Mouse (Mus musculus): Measurements from ENCODE around the gene Rpl27. TPM values are rescaled to one million over a fixed set of nuclear protein-coding genes. Genes with fewer than 3 reads are reported as not detected.

The Rpl27 gene
- polyA plus RNA-seq, 1 experiment: 244 TPM

DNA sequence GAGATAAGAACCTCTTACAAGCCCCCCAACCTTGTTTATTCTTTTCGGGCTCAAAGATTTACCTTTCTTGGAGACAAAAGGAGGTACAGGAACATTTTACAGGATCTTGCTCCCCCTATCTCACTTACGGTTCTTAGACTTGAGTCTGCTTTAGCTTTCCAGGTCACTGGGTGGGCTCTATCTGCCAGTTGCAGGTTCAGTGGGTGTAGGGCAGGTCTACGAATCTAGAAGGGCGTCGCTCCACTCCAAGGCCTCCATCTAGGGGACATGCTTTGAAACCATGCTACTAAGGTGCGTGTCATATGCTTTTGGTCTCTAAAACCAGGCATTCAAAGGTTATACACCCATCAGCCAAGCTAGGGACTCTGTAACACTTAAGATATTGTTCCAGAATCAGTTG is 42.1 kb downstream of the Rpl27 start:
- no peak for TF ChIP-seq CTCF (IDR thresholded peaks at IDR 0.05; ENCODE audit: extremely low read depth, insufficient read length, insufficient replicate concordance, low read depth, low read length)
- TF ChIP-seq POLR2A (IDR thresholded peaks at IDR 0.05; ENCODE audit: low read depth, low read length): no peak
- no peaks in the 10 kb centered on the region for H3K36me3 ChIP-seq (ENCODE audit: control insufficient read depth, insufficient read depth, low read length)
- no peaks in the 10 kb centered on the region for H3K27me3 ChIP-seq (ENCODE audit: control insufficient read depth, insufficient read depth, low read length)
- peaks cover 21% of the 10 kb centered on the region for H3K4me1 ChIP-seq (ENCODE audit: control insufficient read depth, insufficient read depth, insufficient read length, low read length)
- H3K27ac ChIP-seq (ENCODE audit: insufficient read depth, low read depth, low read length): no peak overlapping the region
- WGBS: 86% methylated on average over 6 of the region's 6 CpGs
- no peak overlapping the region for H3K4me3 ChIP-seq (ENCODE audit: low read depth, low read length)

DNA sequence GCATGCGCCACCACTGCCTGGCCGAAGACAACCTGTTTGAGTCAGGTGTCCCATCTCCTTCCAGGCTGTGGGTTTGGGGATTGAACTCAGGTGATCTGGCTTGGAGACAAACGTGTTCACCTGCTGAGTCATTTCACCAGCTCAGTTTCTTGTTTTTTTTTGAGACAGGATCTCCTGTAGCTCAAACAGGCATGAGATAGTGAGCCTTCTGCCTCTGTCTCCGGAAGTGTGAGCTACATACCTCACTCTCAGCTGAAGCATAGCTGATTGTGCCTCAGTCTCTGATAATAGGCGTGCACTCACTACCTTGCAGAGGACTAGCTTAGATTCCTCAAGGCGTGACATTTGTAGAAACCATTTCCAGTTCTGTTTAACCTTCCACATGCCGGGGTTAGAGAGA is 42.7 kb downstream of the Rpl27 start:
- Histone ChIP-seq H3K27ac (ENCODE audit: insufficient read depth, low read depth, low read length) (no peak overlapping the region), H3K4me1 (ENCODE audit: control insufficient read depth, insufficient read depth, insufficient read length, low read length) (peaks cover 16% of the 10 kb centered on the region; the same call in 1 of the 2 replicates), H3K4me3 (ENCODE audit: low read depth, low read length) (no peak overlapping the region), H3K27me3 (ENCODE audit: control insufficient read depth, insufficient read depth, low read length) (no peaks in the 10 kb centered on the region), H3K36me3 (ENCODE audit: control insufficient read depth, insufficient read depth, low read length) (no peaks in the 10 kb centered on the region)
- 75% methylated on average over 7 of the region's 7 CpGs for whole genome bisulfite sequencing
- TF ChIP-seq POLR2A (IDR thresholded peaks at IDR 0.05; ENCODE audit: low read depth, low read length): no peak
- no peak for TF ChIP-seq CTCF (IDR thresholded peaks at IDR 0.05; ENCODE audit: extremely low read depth, insufficient read length, insufficient replicate concordance, low read depth, low read length)

GRCm38 (mm10) chr11:101485509-101486028 is 43.5 kb downstream of the Rpl27 start:
- Histone ChIP-seq H3K4me1 (ENCODE audit: control insufficient read depth, insufficient read depth, insufficient read length, low read length) (peaks cover 9% of the 10 kb centered on the region; the same call in 1 of the 2 replicates), H3K27ac (ENCODE audit: insufficient read depth, low read depth, low read length) (no peak overlapping the region), H3K27me3 (ENCODE audit: control insufficient read depth, insufficient read depth, low read length) (no peaks in the 10 kb centered on the region), H3K4me3 (ENCODE audit: low read depth, low read length) (no peak overlapping the region), H3K36me3 (ENCODE audit: control insufficient read depth, insufficient read depth, low read length) (no peaks in the 10 kb centered on the region)
- no peak for TF ChIP-seq CTCF (IDR thresholded peaks at IDR 0.05; ENCODE audit: extremely low read depth, insufficient read length, insufficient replicate concordance, low read depth, low read length)
- 51% methylated on average over 6 of the region's 6 CpGs for WGBS

DNA sequence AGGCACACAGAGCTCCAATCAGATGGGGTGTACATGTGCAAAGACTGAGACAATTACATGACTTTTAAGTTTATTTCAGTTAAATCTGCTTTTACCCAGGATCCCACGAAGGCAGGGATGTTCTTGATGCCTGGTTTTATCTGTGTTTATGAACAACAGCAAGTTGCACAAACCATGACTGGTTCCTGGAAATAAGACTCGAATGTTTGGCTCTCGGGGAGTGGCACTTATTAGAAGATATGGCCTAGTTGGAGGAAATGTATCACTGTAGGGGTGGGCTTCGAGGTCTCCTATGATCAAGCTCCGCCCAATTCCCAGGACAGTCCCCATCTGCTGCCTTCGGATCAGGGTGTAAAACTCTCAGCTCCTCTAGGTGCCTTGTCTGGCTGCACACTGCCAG is 44.0 kb downstream of the Rpl27 start:
- Histone ChIP-seq H3K4me3 (ENCODE audit: low read depth, low read length) (no peak overlapping the region), H3K4me1 (ENCODE audit: control insufficient read depth, insufficient read depth, insufficient read length, low read length) (peaks cover 6% of the 10 kb centered on the region; the same call in 1 of the 2 replicates), H3K27ac (ENCODE audit: insufficient read depth, low read depth, low read length) (no peak overlapping the region), H3K36me3 (ENCODE audit: control insufficient read depth, insufficient read depth, low read length) (no peaks in the 10 kb centered on the region), H3K27me3 (ENCODE audit: control insufficient read depth, insufficient read depth, low read length) (no peaks in the 10 kb centered on the region)
- 48% methylated on average over 6 of the region's 6 CpGs for WGBS
- TF ChIP-seq POLR2A (IDR thresholded peaks at IDR 0.05; ENCODE audit: low read depth, low read length) (no peak), CTCF (IDR thresholded peaks at IDR 0.05; ENCODE audit: extremely low read depth, insufficient read length, insufficient replicate concordance, low read depth, low read length) (no peak)

Other genes starting within 250 kb of the Rpl27 start
- 7.9 and 20.0 TPM in 2 replicates for gene Ezh1, start 215.8 kb upstream of the Rpl27 start, polyA plus RNA-seq (2012; rRNA removed)
- 15.1 and 25.8 TPM in 2 replicates for gene Ramp2, start 196.3 kb upstream of the Rpl27 start, polyA plus RNA-seq (2012; rRNA removed)
- gene Vps25, start 188.6 kb upstream of the Rpl27 start, polyA plus RNA-seq (2012; rRNA removed): 28.9 and 64.8 TPM in 2 replicates
- 3.0 and 7.9 TPM in 2 replicates for gene Wnk4, start 181.7 kb upstream of the Rpl27 start, polyA plus RNA-seq (2012; rRNA removed)
- 0.09 and 0.20 TPM in 2 replicates for gene Cntd1, start 163.3 kb upstream of the Rpl27 start, polyA plus RNA-seq (2012; rRNA removed)
- gene Coa3, start 163.2 kb upstream of the Rpl27 start, polyA plus RNA-seq (2012; rRNA removed): 174 and 479 TPM in 2 replicates
- gene Becn1, start 140.0 kb upstream of the Rpl27 start, polyA plus RNA-seq (2012; rRNA removed): 157 and 163 TPM in 2 replicates
- gene Psme3, start 126.1 kb upstream of the Rpl27 start, polyA plus RNA-seq (2012; rRNA removed): 19.9 and 36.7 TPM in 2 replicates
- gene Aoc2, start 117.2 kb upstream of the Rpl27 start, polyA plus RNA-seq (2012; rRNA removed): 2.7 and 5.9 TPM in 2 replicates
- gene Aoc3, start 111.7 kb upstream of the Rpl27 start, polyA plus RNA-seq (2012; rRNA removed): 6.6 and 8.9 TPM in 2 replicates
- gene G6pc, start 74.7 kb upstream of the Rpl27 start, polyA plus RNA-seq (2012; rRNA removed): 8.8 and 9.7 TPM in 2 replicates
- 8.5 and 10.8 TPM in 2 replicates for gene Aarsd1, start 24.7 kb upstream of the Rpl27 start, polyA plus RNA-seq (2012; rRNA removed)
- gene Gm27029, start 17.5 kb upstream of the Rpl27 start, polyA plus RNA-seq (2012; rRNA removed): 0.11 TPM in 1 of 2 replicates, not detected in the other
- gene Rundc1, start 17.2 kb upstream of the Rpl27 start, polyA plus RNA-seq (2012; rRNA removed): 15.4 and 23.7 TPM in 2 replicates
- gene Ptges3l, start 17.0 kb upstream of the Rpl27 start, polyA plus RNA-seq (2012; rRNA removed): 0.51 and 0.89 TPM in 2 replicates
- 44.3 and 123 TPM in 2 replicates for gene Ifi35, start 6.1 kb downstream of the Rpl27 start, polyA plus RNA-seq (2012; rRNA removed)
- 18.5 and 28.1 TPM in 2 replicates for gene Rnd2, start 22.7 kb downstream of the Rpl27 start, polyA plus RNA-seq (2012; rRNA removed)
- 92.5 and 272 TPM in 2 replicates for gene Vat1, start 23.9 kb downstream of the Rpl27 start, polyA plus RNA-seq (2012; rRNA removed)
- 0.24 and 1.0 TPM in 2 replicates for gene Brca1, start 109.7 kb downstream of the Rpl27 start, polyA plus RNA-seq (2012; rRNA removed)
- gene Nbr1, start 109.9 kb downstream of the Rpl27 start, polyA plus RNA-seq (2012; rRNA removed): 47.4 and 116 TPM in 2 replicates
- gene Tmem106a, start 139.9 kb downstream of the Rpl27 start, polyA plus RNA-seq (2012; rRNA removed): 57.2 and 171 TPM in 2 replicates
- not detected in 2 replicates for gene Gm11634, start 157.0 kb downstream of the Rpl27 start, polyA plus RNA-seq (2012; rRNA removed)
- gene Rdm1, start 184.9 kb downstream of the Rpl27 start, polyA plus RNA-seq (2012; rRNA removed): 6.3 and 12.4 TPM in 2 replicates
- 7.6 and 27.9 TPM in 2 replicates for gene Arl4d, start 223.2 kb downstream of the Rpl27 start, polyA plus RNA-seq (2012; rRNA removed)